Mouse (Mus musculus): ENCODE measurements around the gene Ildr2.

- TF ChIP-seq POLR2A (IDR thresholded peaks at IDR 0.05; ENCODE audit: insufficient read depth, low read depth, low read length) (no peak), CTCF (IDR thresholded peaks at IDR 0.05; ENCODE audit: insufficient read depth, low read depth, low read length) (no peak)
Measured at GRCm38 (mm10) chr1:166286231-166286630, 32.3 kb downstream of the Ildr2 start.

Measured in olfactory bulb, adult 2 months (tissue).